Mouse (Mus musculus) megakaryocyte, embryonic 14.5 days (primary cell): ENCODE results near the gene Spint1. TPM values are rescaled to one million over a fixed set of nuclear protein-coding genes. Genes with fewer than 3 reads are reported as not detected.

Experiments used
- H3K27me3 ChIP-seq: replicated peaks from 2 replicates; pipeline ENCODE3; 2012; ENCODE audit warnings: inconsistent platforms
- H3K36me3 ChIP-seq: replicated peaks from 2 replicates; pipeline ENCODE3; 2012; ENCODE audit warnings: low read length, inconsistent platforms, mixed read lengths
- H3K4me1 ChIP-seq: 2 replicates; pipeline ENCODE4 v1.6.1; 2012; ENCODE audit warnings: inconsistent platforms
- H3K4me3 ChIP-seq: replicated peaks from 2 replicates; pipeline ENCODE3; 2012; ENCODE audit warnings: moderate library complexity, mild to moderate bottlenecking, inconsistent platforms
- H3K9me3 ChIP-seq: 2 replicates; pipeline ENCODE4 v1.6.1; 2012; ENCODE audit warnings: inconsistent platforms
- FLI1 ChIP-seq: IDR thresholded peaks from 2 replicates; pipeline ENCODE4 v1.6.1; 2012; ENCODE audit warnings: low read length, inconsistent platforms, mixed read lengths
- GATA1 ChIP-seq: IDR thresholded peaks from 3 replicates; pipeline ENCODE4 v1.6.1; 2012; ENCODE audit warnings: mixed read lengths, low read length, inconsistent platforms, borderline replicate concordance
- polyA plus RNA-seq: library from polyadenylated mRNA; stranded (reverse); fragments of >175 nt; gene quantifications from 2 replicates; pipeline ENCODE4 v1.2.3, GENCODE M21; 2012; ENCODE audit warnings: low replicate concordance; ENCODE audit not compliant: insufficient read depth

The Spint1 gene
- polyA plus RNA-seq: not detected in 2 replicates

GRCm38 (mm10) chr2:119237210-119237870, at the start of gene Spint1:
Spint1 (plus strand) TSS chr2:119237362.
- Histone ChIP-seq H3K36me3 (no peaks in the 10 kb centered on the region), H3K9me3 (peaks cover 4% of the 10 kb centered on the region; the same call in 1 of the 2 replicates), H3K4me3 (peak within 1 kb of the TSS; percentile 90), H3K4me1 (peaks cover 19% of the 10 kb centered on the region), H3K27me3 (peaks cover 89% of the 10 kb centered on the region)
- no peak for TF ChIP-seq FLI1
- no peak for TF ChIP-seq GATA1

GRCm38 (mm10) chr2:119189029-119189710, 48.0 kb upstream of the Spint1 start:
- Histone ChIP-seq H3K36me3 (peaks cover 7% of the 10 kb centered on the region), H3K9me3 (no peaks in the 10 kb centered on the region), H3K4me1 (peaks cover 35% of the 10 kb centered on the region), H3K27me3 (no peaks in the 10 kb centered on the region), H3K4me3 (peak overlapping the region; percentile 91)
- no peak for TF ChIP-seq FLI1

- Histone ChIP-seq H3K36me3 (no peaks in the 10 kb centered on the region), H3K4me3 (no peak overlapping the region), H3K9me3 (no peaks in the 10 kb centered on the region), H3K4me1 (peaks cover 25% of the 10 kb centered on the region), H3K27me3 (no peaks in the 10 kb centered on the region)
- TF ChIP-seq GATA1 (no peak), FLI1 (no peak)
These were observed 46.2 kb upstream of the Spint1 start for GRCm38 (mm10) chr2:119190969-119191368.

GRCm38 (mm10) chr2:119194140-119194539, 43.0 kb upstream of the Spint1 start:
- no peak for TF ChIP-seq GATA1
- no peak for TF ChIP-seq FLI1
- Histone ChIP-seq H3K36me3 (no peaks in the 10 kb centered on the region), H3K4me3 (no peak overlapping the region), H3K9me3 (no peaks in the 10 kb centered on the region), H3K27me3 (peaks cover 4% of the 10 kb centered on the region), H3K4me1 (peaks cover 28% of the 10 kb centered on the region)

- Histone ChIP-seq H3K4me1 (peaks cover 20% of the 10 kb centered on the region), H3K27me3 (peaks cover 6% of the 10 kb centered on the region), H3K9me3 (no peaks in the 10 kb centered on the region), H3K4me3 (no peak overlapping the region), H3K36me3 (no peaks in the 10 kb centered on the region)
- no peak for TF ChIP-seq GATA1
- TF ChIP-seq FLI1: no peak
These were observed 40.6 kb upstream of the Spint1 start for GRCm38 (mm10) chr2:119196316-119197108.

GRCm38 (mm10) chr2:119197493-119197892, 39.7 kb upstream of the Spint1 start:
- H3K4me3 ChIP-seq: no peak overlapping the region
- H3K36me3 ChIP-seq: no peaks in the 10 kb centered on the region
- H3K4me1 ChIP-seq: peaks cover 20% of the 10 kb centered on the region
- no peak for TF ChIP-seq FLI1
- H3K27me3 ChIP-seq: peaks cover 6% of the 10 kb centered on the region
- no peaks in the 10 kb centered on the region for H3K9me3 ChIP-seq

- Histone ChIP-seq H3K4me1 (peaks cover 20% of the 10 kb centered on the region), H3K9me3 (no peaks in the 10 kb centered on the region), H3K27me3 (peaks cover 6% of the 10 kb centered on the region), H3K4me3 (no peak overlapping the region), H3K36me3 (no peaks in the 10 kb centered on the region)
- TF ChIP-seq GATA1 (no peak), FLI1 (no peak)
These were observed 39.1 kb upstream of the Spint1 start for GRCm38 (mm10) chr2:119198049-119198448.

GRCm38 (mm10) chr2:119198934-119199333, 38.2 kb upstream of the Spint1 start:
- no peak for TF ChIP-seq GATA1
- TF ChIP-seq FLI1: no peak
- Histone ChIP-seq H3K4me1 (peaks cover 23% of the 10 kb centered on the region), H3K36me3 (no peaks in the 10 kb centered on the region)

GRCm38 (mm10) chr2:119202914-119203453, 34.2 kb upstream of the Spint1 start:
- H3K4me3 ChIP-seq: no peak overlapping the region
- no peak for TF ChIP-seq GATA1
- TF ChIP-seq FLI1: no peak
- H3K4me1 ChIP-seq: peaks cover 19% of the 10 kb centered on the region
- H3K36me3 ChIP-seq: no peaks in the 10 kb centered on the region
- no peaks in the 10 kb centered on the region for H3K9me3 ChIP-seq
- H3K27me3 ChIP-seq: peaks cover 4% of the 10 kb centered on the region

More at GRCm38 (mm10) chr2:119198934-119199333, 38.2 kb upstream of the Spint1 start:
- Histone ChIP-seq H3K4me3 (no peak overlapping the region), H3K27me3 (peaks cover 6% of the 10 kb centered on the region), H3K9me3 (no peaks in the 10 kb centered on the region)
